Mouse (Mus musculus): Measurements from ENCODE around the gene Efna3.

Gene Efna3

GRCm38 (mm10) chr3:89315930-89316831 is 6.6 kb downstream of the Efna3 start:
- DNase-seq: no peak

DNA sequence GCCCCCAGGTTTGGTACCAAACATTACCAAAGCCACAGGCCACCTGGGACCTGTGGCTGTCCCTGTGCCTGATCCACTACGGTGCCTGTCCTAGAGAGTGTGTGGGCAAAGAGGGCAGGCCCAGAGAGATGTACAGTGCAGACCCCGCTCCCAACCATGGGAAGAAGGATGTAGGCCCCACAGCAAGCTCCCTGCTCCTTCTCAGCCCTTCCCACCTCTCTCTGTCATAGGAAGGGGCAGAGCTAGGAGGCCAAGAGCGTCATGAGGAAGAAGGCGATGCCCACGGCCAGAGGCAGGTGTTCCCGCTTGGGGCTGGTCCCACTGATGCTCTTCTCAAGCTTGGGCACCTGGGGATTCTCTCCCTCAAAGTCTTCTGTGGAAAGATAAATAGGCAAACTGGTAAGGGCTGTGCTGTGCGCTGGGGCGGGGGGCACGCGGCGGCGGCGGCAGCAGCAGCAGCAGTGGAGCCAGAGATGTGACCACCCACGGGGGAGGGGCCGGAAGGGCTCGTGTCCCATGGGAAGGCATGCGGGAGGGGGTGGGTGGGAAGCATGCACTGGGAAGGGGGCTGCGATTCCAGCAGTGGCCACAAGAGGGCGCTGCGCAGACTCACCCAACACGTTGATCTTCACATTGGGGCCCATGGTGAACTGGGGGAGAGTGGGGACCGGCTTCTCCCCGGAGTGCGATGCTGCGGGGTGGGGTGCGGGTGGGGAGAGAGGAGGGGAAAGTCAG is 7.4 kb downstream of the Efna3 start:
- peak; percentile 72 for DNase-seq

DNA sequence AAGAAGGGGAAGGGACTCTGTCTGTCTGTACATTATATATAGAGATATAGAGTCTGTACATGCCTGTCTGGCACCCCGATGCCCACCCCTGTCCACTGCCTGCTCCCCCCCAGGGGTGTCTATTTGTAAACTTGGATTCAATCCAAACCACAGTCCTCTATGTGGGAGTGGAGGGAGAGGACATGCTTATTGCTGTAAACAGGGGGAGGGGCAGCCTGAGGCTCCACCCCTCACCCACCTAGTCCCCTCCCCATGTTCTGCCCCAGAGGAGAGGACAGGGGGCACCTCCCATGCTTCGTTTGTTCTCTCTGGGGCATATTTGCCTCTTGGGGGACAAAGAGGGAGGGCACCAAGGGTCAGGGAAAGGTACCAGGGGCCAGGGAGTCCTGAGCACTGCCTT is 8.0 kb downstream of the Efna3 start:
- DNase-seq: no peak

GRCm38 (mm10) chr3:89314340-89314739 is 8.4 kb downstream of the Efna3 start:
- DNase-seq: no peak

DNA sequence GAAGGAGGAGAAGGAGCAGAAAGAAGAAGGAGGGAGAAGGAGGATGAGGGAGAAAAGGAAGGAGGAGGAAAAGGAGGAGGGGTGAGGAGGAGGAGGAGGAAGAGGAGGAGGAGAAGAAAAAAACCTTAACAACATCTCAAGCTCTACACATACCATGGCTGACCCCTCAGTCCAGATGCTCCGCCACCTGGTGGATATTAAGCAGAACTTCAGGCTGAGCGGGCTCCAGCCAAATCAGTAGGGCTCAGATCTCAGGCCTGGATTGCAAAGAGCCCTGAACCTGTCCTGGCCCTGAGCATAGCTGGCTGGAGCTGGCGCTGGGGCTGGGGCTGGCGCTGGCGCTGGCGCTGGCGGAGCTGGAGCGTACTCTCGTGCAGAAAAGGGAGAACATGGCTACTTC is 14.7 kb downstream of the Efna3 start:
- no peak for DNase-seq

GRCm38 (mm10) chr3:89305551-89306325 is 17.0 kb downstream of the Efna3 start:
- no peak for DNase-seq

DNA sequence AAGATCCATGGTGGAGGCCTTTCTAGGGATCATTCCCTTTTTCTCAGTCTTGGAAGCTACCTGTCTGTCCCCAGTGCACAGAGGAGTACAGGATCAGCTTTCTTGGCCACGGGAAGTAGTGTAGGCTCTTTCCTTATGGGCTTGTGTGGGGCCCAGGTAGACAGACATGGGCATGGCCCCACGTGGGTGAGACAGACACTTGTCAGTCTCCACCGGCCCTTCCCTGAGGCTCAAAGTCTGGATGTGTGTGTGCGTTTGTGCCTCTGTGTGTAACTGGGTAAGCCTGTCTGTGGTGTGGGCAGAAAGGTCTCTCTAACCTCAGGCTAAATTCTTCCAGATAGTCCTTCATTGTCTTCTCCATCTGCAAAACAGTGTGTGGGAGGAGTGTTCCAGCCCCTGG is 17.7 kb downstream of the Efna3 start:
- no peak for DNase-seq

DNA sequence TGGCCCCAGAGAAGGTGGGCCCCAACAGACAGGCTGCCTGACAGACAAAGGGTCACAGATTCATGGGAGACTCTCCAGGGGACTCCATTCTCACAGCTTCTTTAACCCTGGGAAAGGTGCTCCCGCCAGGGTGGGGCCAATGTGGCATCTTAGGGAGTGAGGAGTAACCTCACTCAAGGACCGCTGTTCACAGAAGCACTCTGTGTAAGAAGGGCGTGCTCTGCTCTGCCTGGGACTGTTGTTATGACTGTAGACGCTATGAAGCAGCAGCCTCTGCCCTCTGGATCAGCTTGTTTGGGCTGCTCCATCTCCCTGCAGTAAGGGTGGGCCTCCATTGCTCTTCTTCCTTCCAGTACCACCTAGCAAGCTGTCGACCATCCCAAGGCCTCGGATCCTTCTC is 18.3 kb downstream of the Efna3 start:
- DNase-seq: no peak

GRCm38 (mm10) chr3:89300514-89300913 is 22.3 kb downstream of the Efna3 start:
- DNase-seq: no peak

GRCm38 (mm10) chr3:89300071-89300470 is 22.7 kb downstream of the Efna3 start:
- no peak for DNase-seq

DNA sequence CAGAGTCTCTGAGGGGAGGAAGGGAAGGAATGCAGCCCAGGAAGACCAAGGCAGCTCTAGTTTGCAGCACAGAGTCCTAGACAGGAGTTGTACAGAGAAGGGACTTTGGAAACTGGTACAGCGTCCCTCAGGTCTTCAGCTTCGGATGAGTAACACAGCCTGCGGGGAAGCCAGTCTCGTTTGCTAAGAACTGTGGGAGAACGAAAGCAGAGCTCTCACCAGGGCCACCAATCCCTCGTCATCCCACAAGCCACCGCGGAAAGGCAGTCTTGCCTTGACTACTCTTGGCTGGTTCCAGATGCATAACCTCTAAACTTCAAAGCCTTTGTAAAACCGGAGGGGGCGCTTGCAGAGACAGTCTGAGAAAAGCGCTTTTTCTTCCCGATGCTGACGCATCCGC is 23.3 kb downstream of the Efna3 start:
- DNase-seq: peak; percentile 40

- no peak for DNase-seq
These were observed 23.9 kb downstream of the Efna3 start for GRCm38 (mm10) chr3:89298908-89299307.

GRCm38 (mm10) chr3:89296761-89297396 is 25.9 kb downstream of the Efna3 start:
- DNase-seq: no peak

DNA sequence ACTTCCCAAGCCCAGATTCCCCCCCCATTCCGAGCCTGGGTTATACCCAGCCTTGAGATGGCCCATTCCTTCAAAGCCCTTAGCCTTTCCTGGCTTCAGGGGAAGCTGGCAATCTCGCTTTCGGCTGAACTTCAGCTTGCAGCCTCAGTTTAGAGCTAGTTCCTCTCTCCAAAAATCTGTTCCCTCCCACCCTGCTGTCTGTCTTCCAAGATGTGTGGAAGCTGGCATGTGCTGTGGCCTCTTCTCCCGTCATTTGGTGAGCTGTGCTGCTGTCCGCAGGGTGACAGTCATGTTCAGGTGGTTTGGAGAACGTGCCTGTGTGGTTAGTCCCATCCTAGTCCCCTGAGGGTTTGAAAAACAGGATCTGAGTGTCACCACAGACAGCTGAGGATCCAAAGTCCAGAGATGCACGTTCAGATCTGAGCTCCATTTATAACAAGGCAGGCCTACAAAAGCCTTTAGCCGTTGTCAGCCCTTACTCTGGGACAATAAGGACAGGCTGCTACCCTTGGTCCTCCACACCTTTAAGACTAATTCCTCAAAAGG is 27.0 kb downstream of the Efna3 start:
- DNase-seq: no peak

GRCm38 (mm10) chr3:89294195-89294594 is 28.6 kb downstream of the Efna3 start:
- no peak for DNase-seq

- no peak for DNase-seq
These were observed 29.4 kb downstream of the Efna3 start for GRCm38 (mm10) chr3:89293247-89293918.

- DNase-seq: no peak
These were observed 30.5 kb downstream of the Efna3 start for GRCm38 (mm10) chr3:89292303-89292702.

DNA sequence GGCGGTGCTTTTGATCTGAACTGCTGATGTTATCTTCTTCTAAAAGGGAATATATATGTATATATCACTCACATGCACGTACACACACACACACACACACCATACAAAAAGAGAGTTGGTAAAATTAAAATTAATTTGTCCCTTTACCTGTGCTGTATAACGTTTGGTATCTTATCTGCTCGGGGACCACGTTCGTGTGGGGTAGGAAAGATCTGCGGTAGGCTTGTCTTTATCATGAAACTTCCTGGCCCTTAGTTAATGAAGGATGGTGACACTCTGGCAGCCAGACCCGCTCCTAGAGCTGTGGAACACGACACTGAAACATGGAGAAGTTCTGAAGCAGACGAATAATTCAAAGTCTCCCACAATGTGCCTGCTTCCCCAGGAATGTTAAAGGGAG is 30.9 kb downstream of the Efna3 start:
- no peak for DNase-seq

GRCm38 (mm10) chr3:89288503-89288928 is 34.2 kb downstream of the Efna3 start:
- DNase-seq: no peak

GRCm38 (mm10) chr3:89287286-89287685 is 35.5 kb downstream of the Efna3 start:
- DNase-seq: no peak

DNA sequence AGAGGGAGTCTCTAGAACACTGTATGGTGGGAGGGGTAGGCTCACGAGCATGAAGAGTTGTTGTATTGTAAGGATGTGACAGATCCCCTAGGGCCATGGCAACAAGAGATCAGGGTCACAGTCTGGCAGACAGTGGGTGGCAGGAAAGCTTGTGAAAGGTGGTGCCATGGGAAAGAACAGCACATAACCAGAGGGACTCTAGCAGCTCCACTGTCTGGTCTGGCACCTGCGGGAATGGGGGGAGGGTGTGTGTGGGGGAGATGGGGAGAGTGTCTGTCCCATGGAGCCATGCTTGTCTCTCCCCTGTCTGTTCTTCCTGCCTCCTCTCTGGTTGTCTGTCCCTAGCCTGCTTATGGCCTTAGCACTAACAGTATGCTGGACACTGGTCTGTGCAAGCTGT is 37.2 kb downstream of the Efna3 start:
- DNase-seq: no peak

GRCm38 (mm10) chr3:89284261-89284660 is 38.5 kb downstream of the Efna3 start:
- no peak for DNase-seq
